Mouse (Mus musculus) hindbrain, embryonic 11.5 days (tissue): ENCODE measurements around the gene Fam173a. TPM values are rescaled to one million over a fixed set of nuclear protein-coding genes. Genes with fewer than 3 reads are reported as not detected.
A peak's percentile ranks its signal among the peaks of the same experiment; 100 is the strongest.

ENCODE experiments used
- ATAC-seq: fragments of 200-750 bp; cut with Nextera tagmentation; 2 replicates; pipeline ENCODE4 v1.8.0; 2017; ENCODE audit warnings: mild to moderate bottlenecking, moderate TSS enrichment, moderate library complexity; ENCODE audit not compliant: low FRiP score
- DNase-seq: peaks from one replicate; pipeline ENCODE4 v3.0.0-alpha.2; 2015; ENCODE audit warnings: low spot score
- H3K27ac ChIP-seq: fragments of 300-500 bp; sonication (generic); 2 replicates; pipeline ENCODE4 v1.5.1; 2014; ENCODE audit warnings: mild to moderate bottlenecking, low read depth, low read length
- H3K27me3 ChIP-seq: fragments of 300-500 bp; sonication (generic); 2 replicates; pipeline ENCODE4 v1.6.1; 2014; ENCODE audit warnings: mild to moderate bottlenecking, low read length, moderate library complexity, mixed read lengths; ENCODE audit not compliant: control insufficient read depth, insufficient read depth
- H3K36me3 ChIP-seq: fragments of 300-500 bp; sonication (generic); 2 replicates; pipeline ENCODE4 v1.6.1; 2014; ENCODE audit warnings: mild to moderate bottlenecking, low read length, moderate library complexity, mixed read lengths; ENCODE audit not compliant: control insufficient read depth, insufficient read depth
- H3K4me1 ChIP-seq: fragments of 300-500 bp; sonication (generic); replicated peaks from 2 replicates; pipeline ENCODE4 v1.6.1; 2014; ENCODE audit warnings: low read length, mixed read lengths; ENCODE audit not compliant: control insufficient read depth, insufficient read depth
- H3K4me2 ChIP-seq: fragments of 300-500 bp; sonication (generic); replicated peaks from 2 replicates; pipeline ENCODE4 v1.6.1; 2014; ENCODE audit warnings: mild to moderate bottlenecking, low read depth, low read length
- H3K4me3 ChIP-seq: fragments of 300-500 bp; sonication (generic); 2 replicates; pipeline ENCODE4 v1.5.1; 2014; ENCODE audit warnings: low read depth, low read length
- H3K9ac ChIP-seq: fragments of 300-500 bp; sonication (generic); 2 replicates; pipeline ENCODE4 v1.6.1; 2014; ENCODE audit warnings: low read depth, low read length
- H3K9me3 ChIP-seq: fragments of 300-500 bp; sonication (generic); 2 replicates; pipeline ENCODE4 v1.6.1; 2016; ENCODE audit warnings: low read length; ENCODE audit not compliant: control insufficient read depth
- WGBS: fragments of 180-500 bp; shearing (Covaris S2); extraction: QIAGEN DNeasy Blood & Tissue Kit; methylation state at CpG from one replicate; pipeline ENCODE4 v1.1.7; 2014; 5-methylcytosine and 5-hydroxymethylcytosine counted together
- polyA plus RNA-seq: library from polyadenylated mRNA; unstranded; fragments of >200 nt; fragmentation: Nextera tagmentation; extraction: Ambion mirVana; gene quantifications from 2 replicates; pipeline ENCODE4 v1.2.1, GENCODE M21; 2014

Gene Fam173a
- polyA plus RNA-seq, 1 experiment from 2014 or later: 70.9 TPM

DNA sequence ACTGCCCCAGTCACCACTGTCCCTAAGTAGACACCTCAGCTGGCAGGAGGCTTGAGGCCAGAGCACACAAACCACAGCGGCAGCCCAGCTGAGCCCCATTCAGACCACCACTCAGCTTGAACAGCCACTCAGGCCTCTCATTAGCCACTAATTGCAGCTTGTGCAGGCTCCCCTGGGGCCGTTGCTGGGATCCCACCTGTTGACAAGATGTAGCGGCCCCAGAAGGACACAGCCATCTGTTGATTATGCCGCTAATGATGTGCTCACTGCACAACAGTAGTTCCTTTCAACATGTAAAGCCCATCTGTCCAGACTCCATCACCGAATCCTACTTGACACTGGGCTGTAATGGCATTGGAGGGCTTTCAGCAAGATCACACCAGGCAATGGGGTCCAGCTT is 26.8 kb downstream of the Fam173a start:
- 0 out of 2 replicates have a peak, but pooled peaks cover 2% of the 10 kb centered on the region for H3K27me3 ChIP-seq
- no peak overlapping the region for H3K27ac ChIP-seq
- no peaks in the 10 kb centered on the region for H3K4me1 ChIP-seq
- no peak overlapping the region for H3K4me3 ChIP-seq
- no peak overlapping the region for H3K9ac ChIP-seq
- WGBS: 50% methylated on average over 5 of the region's 5 CpGs
- ATAC-seq (peak; percentile 53; the same call in 1 of the 2 replicates), DNase-seq (peak; percentile 68)
- no peaks in the 10 kb centered on the region for H3K9me3 ChIP-seq
- H3K36me3 ChIP-seq: no peaks in the 10 kb centered on the region
- no peak overlapping the region for H3K4me2 ChIP-seq

- Histone ChIP-seq H3K36me3 (no peaks in the 10 kb centered on the region), H3K4me2 (no peak overlapping the region), H3K9me3 (no peaks in the 10 kb centered on the region), H3K4me3 (no peak overlapping the region), H3K9ac (no peak overlapping the region), H3K27me3 (no peaks in the 10 kb centered on the region), H3K27ac (no peak overlapping the region), H3K4me1 (no peaks in the 10 kb centered on the region)
- DNase-seq: no peak
- no peak for ATAC-seq
- WGBS: 32% methylated on average over 3 of the region's 3 CpGs
Measured at GRCm38 (mm10) chr17:25762591-25762990, 30.1 kb downstream of the Fam173a start.

DNA sequence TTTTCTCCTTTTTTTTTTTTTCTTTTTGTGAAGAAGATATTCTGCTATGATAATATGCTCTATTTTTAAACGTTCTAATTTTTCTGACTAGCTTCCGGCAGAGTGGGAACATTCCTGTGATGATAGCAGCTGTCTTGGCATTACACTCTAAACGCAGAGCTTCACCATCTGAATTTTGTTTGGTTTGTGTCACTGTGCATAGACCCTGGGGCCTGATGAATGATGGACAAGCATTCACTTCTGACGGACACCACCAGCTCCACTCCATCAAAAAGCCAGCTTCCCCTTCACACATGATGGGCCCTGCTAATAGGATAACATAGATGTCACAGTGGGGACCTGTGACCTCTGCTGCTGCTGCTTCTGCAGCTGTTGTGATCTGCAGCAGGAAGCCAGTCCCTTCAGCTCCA is 31.1 kb downstream of the Fam173a start:
- H3K36me3 ChIP-seq: no peaks in the 10 kb centered on the region
- no peak overlapping the region for H3K4me3 ChIP-seq
- no peaks in the 10 kb centered on the region for H3K27me3 ChIP-seq
- DNase-seq: peak; percentile 32
- no peak overlapping the region for H3K9ac ChIP-seq
- H3K4me2 ChIP-seq: no peak overlapping the region
- no peaks in the 10 kb centered on the region for H3K4me1 ChIP-seq
- 34% methylated on average over 4 of the region's 4 CpGs for WGBS
- no peak for ATAC-seq
- no peaks in the 10 kb centered on the region for H3K9me3 ChIP-seq
- H3K27ac ChIP-seq: no peak overlapping the region

DNA sequence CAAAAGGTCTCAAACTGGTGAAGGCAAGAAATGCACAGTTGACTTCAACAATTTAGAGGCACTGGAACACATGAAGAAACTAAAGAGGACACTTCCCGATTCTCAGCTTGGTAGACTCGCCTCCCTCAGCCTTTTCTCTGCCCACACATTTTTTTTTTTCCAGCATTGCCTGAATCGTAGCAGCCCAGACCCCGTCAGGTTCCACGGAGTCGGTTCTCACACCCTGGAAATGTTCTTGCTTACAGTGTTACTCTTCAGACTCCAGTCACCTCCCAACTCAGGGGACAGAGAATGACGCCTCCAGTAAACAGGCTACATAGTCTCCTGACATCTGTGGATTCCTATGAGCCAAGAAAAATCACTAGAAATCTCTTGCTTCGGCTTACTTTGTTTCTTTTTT is 32.6 kb downstream of the Fam173a start:
- no peaks in the 10 kb centered on the region for H3K27me3 ChIP-seq
- no peak overlapping the region for H3K4me2 ChIP-seq
- DNase-seq: no peak
- no peak overlapping the region for H3K9ac ChIP-seq
- H3K9me3 ChIP-seq: no peaks in the 10 kb centered on the region
- no peak for ATAC-seq
- 73% methylated on average over 8 of the region's 8 CpGs for WGBS
- no peaks in the 10 kb centered on the region for H3K4me1 ChIP-seq
- no peak overlapping the region for H3K27ac ChIP-seq
- no peaks in the 10 kb centered on the region for H3K36me3 ChIP-seq
- no peak overlapping the region for H3K4me3 ChIP-seq

- 73% methylated on average over 3 of the region's 3 CpGs for WGBS
- no peaks in the 10 kb centered on the region for H3K4me1 ChIP-seq
Measured at GRCm38 (mm10) chr17:25757691-25758090, 35.0 kb downstream of the Fam173a start.

DNA sequence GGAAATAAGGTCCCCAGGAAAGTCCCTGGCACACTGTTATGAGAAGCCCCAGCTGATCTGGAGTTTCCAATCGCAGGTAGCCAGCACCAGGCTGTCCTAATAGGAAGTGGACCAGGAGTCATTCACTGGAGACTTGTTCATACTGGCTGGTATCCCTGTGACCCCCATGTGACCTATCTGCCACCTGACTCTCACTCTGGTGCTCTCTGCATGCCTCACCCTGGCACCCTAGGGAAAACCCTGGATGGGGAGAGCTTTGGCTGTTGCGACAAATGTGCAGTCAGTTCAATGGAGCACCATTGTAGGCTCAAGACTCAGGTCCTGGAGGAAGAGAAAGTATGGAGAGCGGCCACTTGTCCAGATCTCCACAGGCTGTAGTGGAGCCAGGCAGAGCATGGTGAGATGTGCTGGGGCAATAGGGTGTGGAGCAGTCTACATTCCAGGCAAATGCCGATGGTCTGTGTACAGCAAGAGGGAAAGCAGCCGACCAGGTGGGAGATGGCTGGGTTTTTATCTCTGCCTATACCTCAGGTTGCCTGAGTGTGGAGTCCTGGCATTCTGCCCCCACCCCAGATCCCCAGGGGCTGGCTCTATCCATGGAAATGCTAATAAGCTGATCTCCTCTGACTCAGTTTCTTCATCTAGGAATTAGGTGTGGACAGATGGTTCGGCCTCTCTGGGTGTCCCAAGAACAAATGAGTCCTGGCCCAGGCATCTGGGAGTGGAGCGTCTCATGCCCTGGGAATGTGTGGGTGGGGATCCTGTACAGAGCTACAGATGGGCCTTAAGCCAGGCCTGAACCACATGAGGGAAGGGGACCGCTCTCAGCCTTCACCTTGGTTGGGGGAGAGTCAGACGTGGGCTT is 36.1 kb downstream of the Fam173a start:
- Histone ChIP-seq H3K36me3 (no peaks in the 10 kb centered on the region), H3K9me3 (no peaks in the 10 kb centered on the region), H3K27ac (no peak overlapping the region), H3K27me3 (no peaks in the 10 kb centered on the region), H3K4me3 (no peak overlapping the region), H3K9ac (no peak overlapping the region), H3K4me1 (no peaks in the 10 kb centered on the region), H3K4me2 (no peak overlapping the region)
- no peak for ATAC-seq
- no peak for DNase-seq
- 83% methylated on average over 9 of the region's 9 CpGs for WGBS

More at GRCm38 (mm10) chr17:25757691-25758090, 35.0 kb downstream of the Fam173a start:
- DNase-seq (no peak), ATAC-seq (no peak)
- no peak overlapping the region for H3K27ac ChIP-seq
- no peaks in the 10 kb centered on the region for H3K9me3 ChIP-seq
- H3K9ac ChIP-seq: no peak overlapping the region
- H3K4me3 ChIP-seq: no peak overlapping the region
- no peaks in the 10 kb centered on the region for H3K27me3 ChIP-seq
- H3K36me3 ChIP-seq: no peaks in the 10 kb centered on the region
- H3K4me2 ChIP-seq: no peak overlapping the region

GRCm38 (mm10) chr17:25755627-25756377 is 36.9 kb downstream of the Fam173a start:
- Histone ChIP-seq H3K27me3 (no peaks in the 10 kb centered on the region), H3K9me3 (no peaks in the 10 kb centered on the region), H3K36me3 (no peaks in the 10 kb centered on the region), H3K27ac (no peak overlapping the region), H3K4me3 (no peak overlapping the region), H3K4me2 (no peak overlapping the region), H3K4me1 (no peaks in the 10 kb centered on the region), H3K9ac (no peak overlapping the region)
- 54% methylated on average over 4 of the region's 4 CpGs for WGBS
- ATAC-seq (no peak), DNase-seq (no peak)

DNA sequence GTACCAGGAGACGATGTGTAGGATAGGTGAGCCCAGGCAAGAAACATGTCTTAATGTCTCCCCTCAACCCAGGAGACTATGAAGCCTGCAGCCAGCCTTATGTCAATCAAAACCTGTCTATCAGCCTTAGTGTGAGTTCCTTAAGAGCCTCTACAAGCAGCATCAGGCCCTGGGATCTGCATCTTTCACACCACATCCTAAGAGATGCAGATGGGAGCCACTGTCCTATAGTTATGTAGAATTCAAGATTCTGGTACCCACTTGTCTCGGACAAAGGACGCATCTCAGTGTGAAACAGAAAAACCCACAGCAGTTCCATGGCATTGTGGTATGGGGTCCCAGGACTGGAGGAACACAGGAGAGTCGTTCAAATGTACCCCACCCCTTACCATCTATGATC is 37.6 kb downstream of the Fam173a start:
- Histone ChIP-seq H3K4me1 (no peaks in the 10 kb centered on the region), H3K9ac (no peak overlapping the region), H3K27me3 (no peaks in the 10 kb centered on the region), H3K4me2 (no peak overlapping the region), H3K36me3 (no peaks in the 10 kb centered on the region), H3K4me3 (no peak overlapping the region), H3K9me3 (no peaks in the 10 kb centered on the region), H3K27ac (no peak overlapping the region)
- 73% methylated on average over 4 of the region's 4 CpGs for WGBS
- DNase-seq: no peak
- ATAC-seq: no peak
